Mouse (Mus musculus): ENCODE measurements around the gene Sdsl.

Sdsl gene

DNA sequence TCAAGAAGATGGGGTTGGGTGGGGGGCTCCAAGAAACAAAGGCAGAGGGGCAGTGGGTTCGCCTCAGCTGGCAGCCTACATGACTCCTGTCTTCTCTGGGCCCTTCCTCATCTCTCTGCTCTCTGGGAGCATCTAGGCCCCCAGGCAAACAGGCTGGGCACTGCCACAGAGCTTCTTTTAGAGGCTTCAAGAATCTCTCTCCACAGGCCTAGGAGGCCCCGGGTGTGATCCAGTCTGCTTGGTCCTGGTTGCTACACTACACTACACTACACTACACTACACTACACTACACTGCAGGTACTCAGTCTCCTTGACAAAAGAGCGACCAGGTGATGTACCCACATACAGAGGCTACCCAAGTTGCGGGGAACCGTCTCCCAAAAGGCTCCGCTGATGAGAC is 42.9 kb downstream of the Sdsl start:
- no peak for DNase-seq (ENCODE audit: low read depth, low spot score)

DNA sequence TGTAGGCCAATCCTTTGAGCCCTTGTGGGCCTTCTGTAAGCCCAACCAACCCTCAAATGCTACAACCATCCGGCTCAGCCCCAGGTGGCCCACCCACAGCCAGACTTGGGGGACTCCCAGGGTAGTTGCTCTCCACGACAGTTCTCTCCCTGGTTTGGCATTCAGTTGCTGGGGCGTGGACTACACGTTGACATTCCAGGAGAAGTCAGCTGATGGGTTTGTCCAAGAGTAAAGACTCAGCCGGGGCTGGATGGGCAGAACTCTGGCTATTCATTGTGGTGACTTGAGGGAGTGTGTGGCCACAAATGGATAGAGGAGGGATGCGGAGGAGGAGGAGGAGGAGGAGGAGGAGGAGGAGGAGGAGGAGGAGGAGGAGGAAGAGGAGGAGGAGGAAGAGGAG is 43.6 kb downstream of the Sdsl start:
- DNase-seq (ENCODE audit: low read depth, low spot score) = no peak

DNA sequence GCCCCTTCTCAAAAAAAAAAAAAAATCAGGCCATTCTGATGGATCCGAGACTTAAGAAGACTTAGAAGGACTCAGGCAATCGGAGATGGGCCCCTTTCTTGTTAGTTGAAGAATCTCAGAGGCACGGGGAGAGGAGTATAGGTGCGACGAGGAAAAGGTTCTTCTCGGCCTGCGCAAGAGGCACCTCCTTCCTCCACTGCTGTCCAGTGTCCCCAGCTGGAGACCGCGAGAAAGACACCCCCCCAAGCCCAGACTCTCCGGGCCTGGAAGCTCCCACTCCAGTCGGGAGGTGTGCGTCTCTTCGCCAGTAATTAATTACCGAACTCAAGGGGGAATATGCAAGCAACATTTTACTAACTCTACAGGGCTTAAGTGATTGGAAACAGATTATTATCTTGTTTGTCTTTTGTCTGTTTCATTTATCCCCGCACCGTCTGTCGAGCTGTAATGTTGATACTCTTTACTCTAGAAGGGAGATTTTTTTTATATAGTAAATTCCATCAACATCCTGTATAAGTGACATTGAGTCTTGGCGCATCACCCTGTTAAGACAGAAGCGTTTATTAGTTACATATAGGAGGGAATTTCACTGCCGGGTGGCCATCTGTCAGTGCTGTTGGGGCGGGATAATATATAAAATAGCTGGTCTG is 44.3 kb downstream of the Sdsl start:
- no peak for DNase-seq (ENCODE audit: low read depth, low spot score)

DNA sequence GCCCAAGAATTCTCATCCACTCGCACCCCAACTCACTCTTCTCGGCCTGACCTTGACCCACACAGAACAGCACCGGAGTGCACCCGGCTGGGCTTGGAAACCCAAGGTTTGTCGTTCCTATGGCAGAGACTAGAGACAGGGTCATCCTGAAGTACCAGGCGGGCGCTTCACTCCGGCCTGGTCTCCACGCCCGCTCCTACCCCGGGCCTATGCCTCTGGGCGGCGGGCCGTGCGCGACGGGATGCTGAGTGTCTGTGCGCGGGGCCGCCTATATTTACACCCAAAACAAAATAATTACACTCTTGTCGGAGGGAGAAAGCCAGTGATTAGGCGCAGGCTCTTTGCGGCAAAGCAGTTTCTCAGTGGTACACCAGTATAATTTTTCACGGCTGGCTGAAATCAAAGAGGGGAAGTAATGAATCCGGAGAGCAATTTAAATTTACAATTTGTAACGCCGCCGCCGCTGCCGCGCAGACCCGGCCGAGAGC is 45.1 kb downstream of the Sdsl start:
- no peak for DNase-seq (ENCODE audit: low read depth, low spot score)

DNA sequence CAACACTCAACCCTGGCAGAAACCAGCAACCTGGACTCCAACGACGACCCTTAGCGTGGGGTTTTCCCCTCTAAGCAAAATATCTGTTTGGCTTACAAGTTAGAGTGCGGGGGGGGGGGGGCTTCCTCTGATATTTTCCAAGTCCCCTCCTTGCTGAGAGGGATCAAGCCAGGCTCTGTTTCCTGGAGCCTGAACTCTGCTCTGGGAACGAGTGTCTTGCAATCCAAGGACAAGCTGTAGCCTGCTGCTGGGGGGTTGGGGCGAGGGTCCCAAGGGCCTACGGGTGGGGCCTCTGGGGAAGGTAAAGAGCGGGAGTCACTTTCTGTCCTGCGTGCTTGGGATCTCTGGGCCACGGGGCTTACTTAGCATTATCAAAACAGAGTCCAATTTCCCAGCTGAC is 46.0 kb downstream of the Sdsl start:
- DNase-seq (ENCODE audit: low read depth, low spot score) = no peak

DNA sequence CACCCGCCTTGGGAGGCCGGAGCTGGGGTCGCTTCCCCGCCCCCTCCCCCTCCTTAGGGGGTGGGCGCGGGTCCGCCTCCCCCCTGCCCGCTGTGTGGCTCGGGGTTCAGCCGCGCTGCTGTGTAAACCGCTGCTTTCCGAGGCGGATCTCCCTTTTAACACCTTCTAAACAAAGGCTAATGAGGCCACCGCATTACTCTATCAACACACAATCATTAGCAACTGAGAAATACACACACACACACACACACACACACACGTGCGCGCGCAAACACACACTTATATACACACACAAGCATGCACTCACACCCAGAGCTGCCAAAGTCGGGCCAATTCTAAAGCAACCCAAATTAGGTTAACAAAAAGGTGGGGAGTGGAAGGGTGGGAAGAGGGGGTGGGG is 46.9 kb downstream of the Sdsl start:
- DNase-seq (ENCODE audit: low read depth, low spot score) = no peak

DNA sequence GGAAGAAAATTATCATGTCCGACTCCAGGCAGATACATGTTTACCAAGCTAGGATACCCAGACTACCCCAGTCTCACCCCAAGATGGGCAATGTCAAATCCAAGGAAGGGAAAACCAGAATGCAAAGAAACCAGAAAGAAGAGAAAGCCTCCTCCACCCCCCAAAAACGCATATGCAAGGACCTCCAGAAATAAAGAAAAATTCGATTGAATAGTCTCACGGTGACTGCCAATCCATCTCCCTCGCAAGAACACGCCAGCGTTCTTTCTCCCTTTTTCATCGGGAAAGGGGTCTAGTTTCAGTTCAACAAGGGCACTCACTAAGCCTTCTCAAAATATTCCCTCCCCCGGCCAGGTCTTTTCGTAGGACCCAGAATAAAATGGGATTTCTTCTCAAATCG is 48.0 kb downstream of the Sdsl start:
- no peak for DNase-seq (ENCODE audit: low read depth, low spot score)

DNA sequence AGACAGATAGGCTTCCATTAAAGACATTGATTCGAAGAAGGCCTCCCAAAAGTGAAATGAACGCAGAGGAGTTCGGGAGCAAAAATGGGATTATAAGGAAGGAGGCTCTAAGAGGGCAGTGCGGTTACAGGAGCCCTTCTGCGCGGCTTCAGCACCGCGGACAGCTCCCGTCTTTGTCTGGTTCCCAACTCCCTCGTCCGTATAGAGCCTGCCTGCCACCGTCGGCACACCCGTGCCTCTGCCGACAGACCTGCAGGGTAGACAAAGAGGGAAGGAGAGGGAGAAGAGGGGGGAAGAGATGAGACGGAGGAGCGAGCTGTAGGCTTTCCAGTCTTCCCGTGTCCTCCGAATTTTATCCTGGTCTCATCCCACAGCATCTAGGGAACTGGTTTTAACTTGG is 48.6 kb downstream of the Sdsl start:
- DNase-seq (ENCODE audit: low read depth, low spot score) = peak; percentile 50

DNA sequence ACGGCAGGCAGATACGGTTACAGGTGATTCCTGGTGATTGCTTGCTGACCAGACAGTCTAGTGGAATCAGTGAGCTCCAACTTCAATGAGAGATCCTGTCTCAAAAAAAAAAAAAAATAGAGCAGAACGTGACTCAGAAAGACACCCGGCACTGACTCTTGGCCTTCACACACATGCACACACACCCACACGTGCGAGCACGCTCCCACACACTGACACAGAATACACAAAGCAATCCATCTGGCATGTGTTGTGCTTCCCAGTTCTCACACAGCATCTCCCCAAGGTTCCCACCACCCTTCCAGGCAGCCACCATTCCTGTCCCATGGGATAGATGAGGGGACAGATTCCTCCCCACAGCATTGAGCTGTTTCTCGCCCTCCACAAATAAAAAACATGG is 52.5 kb downstream of the Sdsl start:
- DNase-seq (ENCODE audit: low read depth, low spot score) = no peak

DNA sequence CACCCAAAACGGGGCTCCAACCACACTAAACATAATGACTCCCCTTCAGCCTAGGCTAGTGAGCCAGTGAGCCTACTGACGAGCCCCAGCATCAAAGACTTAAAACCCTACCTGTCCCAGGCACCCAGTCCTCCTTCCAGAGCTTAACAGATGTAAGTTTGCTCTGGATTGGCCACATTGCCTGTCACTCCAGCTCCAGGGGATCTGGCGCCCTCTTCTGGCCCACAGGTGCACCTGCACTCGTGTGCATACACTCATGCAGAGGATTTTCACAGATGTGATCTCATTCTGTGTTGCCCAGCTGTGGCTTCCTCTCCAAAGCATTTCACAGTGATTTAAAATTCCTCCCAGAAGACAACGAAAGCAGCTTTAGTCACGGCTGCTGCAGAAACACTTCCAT is 59.2 kb downstream of the Sdsl start:
- no peak for DNase-seq (ENCODE audit: low read depth, low spot score)

DNA sequence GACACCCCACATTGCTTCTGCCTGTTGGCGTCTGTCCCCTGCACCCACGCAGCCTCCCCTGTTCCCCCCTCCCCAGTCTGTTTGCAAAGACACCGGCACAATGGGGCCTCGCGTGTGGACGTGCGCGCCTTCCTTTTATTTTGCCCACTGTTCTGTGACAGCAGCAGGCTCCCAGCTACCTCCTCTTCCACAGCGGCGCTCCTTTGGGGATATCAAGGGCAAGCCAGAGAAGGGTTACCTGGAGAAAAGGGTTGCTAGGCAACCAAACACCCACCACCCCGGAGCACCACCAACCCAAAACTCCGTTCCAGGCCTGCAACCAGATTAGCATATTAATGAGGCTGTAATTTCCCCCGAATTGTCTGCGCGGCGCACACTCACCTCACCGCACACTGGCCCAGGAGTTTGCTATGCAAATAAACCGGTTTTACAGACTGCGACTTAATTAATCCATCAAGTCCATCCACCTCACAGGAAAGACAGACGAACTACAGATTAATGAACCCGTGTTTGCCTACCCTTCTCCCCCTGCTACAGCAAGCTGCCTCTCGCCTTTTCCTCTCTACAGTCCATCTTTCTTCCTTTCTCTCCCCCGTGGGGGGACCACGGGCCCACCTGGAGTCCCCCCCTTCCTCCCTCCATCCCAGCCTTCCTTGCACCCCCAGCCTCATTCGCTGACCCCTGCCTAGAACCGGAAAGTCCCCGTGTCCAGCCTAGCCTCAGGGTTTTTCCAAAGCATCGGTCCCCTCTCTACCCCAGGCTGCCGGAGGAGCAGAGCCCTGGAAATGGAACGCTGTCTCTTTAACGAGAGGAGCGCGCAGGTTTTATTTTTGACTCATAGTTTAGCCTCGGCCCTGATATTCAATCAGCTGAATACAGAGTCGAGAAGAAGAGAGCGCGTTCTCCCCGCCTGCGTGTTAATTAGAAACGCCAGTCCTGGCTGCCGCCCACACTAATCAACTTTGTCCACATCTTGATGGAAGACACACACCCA is 62.9 kb downstream of the Sdsl start:
- DNase-seq (ENCODE audit: low read depth, low spot score) = no peak

DNA sequence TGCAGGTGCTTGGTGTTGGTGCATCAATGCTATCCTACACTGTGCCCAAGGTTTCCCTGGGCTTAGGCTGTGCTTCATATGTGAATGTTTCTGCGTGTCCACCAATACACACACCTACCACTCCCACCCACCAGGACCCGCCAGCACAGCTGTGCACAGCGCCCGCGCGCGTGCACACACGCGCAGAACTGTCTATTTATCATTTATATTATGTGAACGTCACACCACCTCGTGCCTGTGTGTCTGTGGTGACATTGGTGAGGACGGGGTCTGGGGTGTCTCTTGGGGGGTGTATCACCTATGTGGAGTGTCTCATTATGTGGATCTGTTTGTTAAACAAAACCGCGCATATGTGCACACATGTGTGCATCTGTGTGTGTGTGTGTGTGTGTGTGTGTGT is 63.7 kb downstream of the Sdsl start:
- no peak for DNase-seq (ENCODE audit: low read depth, low spot score)
